Mouse (Mus musculus) hindbrain, embryonic 10.5 days (tissue): ENCODE results near the gene Fyb2. TPM values are rescaled to one million over a fixed set of nuclear protein-coding genes. Genes with fewer than 3 reads are reported as not detected.

ENCODE experiments used
- DNase-seq: peaks from one replicate; pipeline ENCODE4 v3.0.0-alpha.2; 2017; ENCODE audit warnings: low spot score
- H3K27ac ChIP-seq: fragments of 300-500 bp; sonication (generic); 2 replicates; pipeline ENCODE4 v1.5.1; 2016; ENCODE audit warnings: mild to moderate bottlenecking, moderate library complexity
- H3K27me3 ChIP-seq: fragments of 300-500 bp; sonication (generic); 2 replicates; pipeline ENCODE4 v1.6.1; 2016; ENCODE audit warnings: mild to moderate bottlenecking; ENCODE audit not compliant: poor library complexity, insufficient read depth, severe bottlenecking
- H3K36me3 ChIP-seq: fragments of 300-500 bp; sonication (generic); 2 replicates; pipeline ENCODE4 v1.6.1; 2016; ENCODE audit warnings: mild to moderate bottlenecking, moderate library complexity
- H3K4me1 ChIP-seq: fragments of 300-500 bp; sonication (generic); replicated peaks from 2 replicates; pipeline ENCODE4 v1.6.1; 2016; ENCODE audit warnings: mild to moderate bottlenecking
- H3K4me3 ChIP-seq: fragments of 300-500 bp; sonication (generic); 2 replicates; pipeline ENCODE4 v1.5.1; 2016; ENCODE audit warnings: mild to moderate bottlenecking, moderate library complexity
- H3K9me3 ChIP-seq: fragments of 300-500 bp; sonication (generic); 2 replicates; pipeline ENCODE4 v1.6.1; 2016; ENCODE audit warnings: mild to moderate bottlenecking, moderate library complexity
- WGBS: fragments of 180-500 bp; shearing (Covaris S2); methylation state at CpG from one replicate; pipeline ENCODE4 v1.1.7; 2016; 5-methylcytosine and 5-hydroxymethylcytosine counted together
- polyA plus RNA-seq: library from polyadenylated mRNA; unstranded; fragments of >200 nt; fragmentation: Nextera tagmentation; extraction: Ambion mirVana; gene quantifications from 2 replicates; pipeline ENCODE4 v1.2.1, GENCODE M21; 2016

Fyb2 gene
- polyA plus RNA-seq, 1 experiment from 2014 or later = 0.05 TPM

DNA sequence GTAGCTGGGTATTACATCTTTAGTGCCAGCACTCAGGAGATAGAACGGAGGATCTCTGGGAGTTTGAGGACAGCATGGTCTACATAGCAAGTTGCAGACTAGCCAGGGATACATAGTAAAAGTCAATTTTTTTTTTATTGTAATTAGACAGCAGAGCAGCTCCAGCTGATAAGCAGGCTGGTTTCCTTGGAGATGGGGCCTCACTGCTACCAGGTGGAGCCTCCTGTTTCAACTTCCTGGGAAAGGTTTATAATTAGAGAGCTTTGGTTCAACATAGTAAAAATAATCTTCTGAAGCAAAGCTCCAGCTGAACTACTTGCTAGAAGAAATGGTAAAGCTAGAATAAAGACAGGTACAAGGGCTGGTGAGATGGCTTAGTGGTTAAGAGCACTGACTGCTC lies 136.8 kb downstream of the Fyb2 start:
- no peak for DNase-seq
- H3K27me3 ChIP-seq = no peaks in the 10 kb centered on the region
- no peak overlapping the region for H3K27ac ChIP-seq
- H3K4me3 ChIP-seq = no peak overlapping the region
- 80% methylated on average over 1 of the region's 1 CpGs for WGBS
- H3K36me3 ChIP-seq = no peaks in the 10 kb centered on the region
- H3K4me1 ChIP-seq = 0 out of 2 replicates have a peak, but pooled peaks cover 4% of the 10 kb centered on the region
- H3K9me3 ChIP-seq = no peaks in the 10 kb centered on the region

GRCm38 (mm10) chr4:105051291-105051690 lies 138.0 kb downstream of the Fyb2 start:
- H3K4me3 ChIP-seq = no peak overlapping the region
- no peak overlapping the region for H3K27ac ChIP-seq
- H3K27me3 ChIP-seq = no peaks in the 10 kb centered on the region
- H3K4me1 ChIP-seq = no peaks in the 10 kb centered on the region
- WGBS = 96% methylated on average over 5 of the region's 5 CpGs
- DNase-seq = no peak
- no peaks in the 10 kb centered on the region for H3K9me3 ChIP-seq
- no peaks in the 10 kb centered on the region for H3K36me3 ChIP-seq

Other genes with a start within 250 kb of the Fyb2 start
- 0.25 TPM in 1 of 2 replicates, not detected in the other for gene C8b, start 147.1 kb upstream of the Fyb2 start, polyA plus RNA-seq
- not detected in 2 replicates for gene Gm17662, start 56.1 kb upstream of the Fyb2 start, polyA plus RNA-seq
- gene C8a, start 37.1 kb upstream of the Fyb2 start, polyA plus RNA-seq = not detected in 2 replicates
- gene Prkaa2, start 196.4 kb downstream of the Fyb2 start, polyA plus RNA-seq = 2.0 and 3.2 TPM in 2 replicates
- gene Plpp3, start 243.9 kb downstream of the Fyb2 start, polyA plus RNA-seq = 63.4 and 63.8 TPM in 2 replicates